Mouse (Mus musculus): ENCODE data around the gene Magoh.

Gene Magoh

GRCm38 (mm10) chr4:107889731-107890432 is 10.3 kb downstream of the Magoh start, which contains the start of gene 0610037L13Rik:
TSS of gene 0610037L13Rik (plus strand) at chr4:107889813.
- DNase-seq (ENCODE audit: low spot score): peak; percentile 91

GRCm38 (mm10) chr4:107892663-107893062 is 13.1 kb downstream of the Magoh start:
- no peak for DNase-seq (ENCODE audit: low spot score)

GRCm38 (mm10) chr4:107899211-107899927 is 19.8 kb downstream of the Magoh start:
- DNase-seq (ENCODE audit: low spot score): no peak

GRCm38 (mm10) chr4:107900206-107900605 is 20.7 kb downstream of the Magoh start:
- no peak for DNase-seq (ENCODE audit: low spot score)

- no peak for DNase-seq (ENCODE audit: low spot score)
These were observed 24.7 kb downstream of the Magoh start for GRCm38 (mm10) chr4:107904252-107904651.

GRCm38 (mm10) chr4:107906561-107906960 is 27.0 kb downstream of the Magoh start:
- no peak for DNase-seq (ENCODE audit: low spot score)

GRCm38 (mm10) chr4:107910020-107910419 is 30.5 kb downstream of the Magoh start:
- DNase-seq (ENCODE audit: low spot score): no peak

- no peak for DNase-seq (ENCODE audit: low spot score)
These were observed 40.8 kb downstream of the Magoh start for GRCm38 (mm10) chr4:107920336-107920735.

DNA sequence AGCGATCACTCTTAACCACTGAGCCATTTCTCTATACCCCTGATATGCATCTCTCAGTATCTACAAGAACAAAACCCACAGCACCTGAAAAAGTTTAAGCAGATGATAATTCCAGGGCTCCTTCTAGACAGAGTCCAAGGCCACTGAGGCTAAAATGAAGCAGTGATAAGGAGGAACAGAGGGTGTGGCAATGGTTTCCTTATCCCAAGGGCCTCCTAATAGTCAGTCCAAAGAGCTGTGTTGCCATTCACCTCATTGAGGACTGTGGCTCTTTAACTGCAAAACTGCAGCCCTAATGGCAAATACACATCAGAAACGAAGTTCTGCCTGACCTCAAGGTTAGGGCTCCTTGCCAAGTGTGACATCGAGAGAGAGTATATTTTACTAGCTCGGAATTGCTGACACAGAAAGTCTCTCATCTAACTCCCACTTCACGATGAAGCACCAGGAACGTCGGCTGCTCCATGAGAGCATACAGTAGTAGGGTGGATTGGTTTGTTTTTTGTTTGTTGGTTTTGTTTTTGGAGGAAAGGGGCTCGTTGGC is 41.7 kb downstream of the Magoh start:
- DNase-seq (ENCODE audit: low spot score): no peak

DNA sequence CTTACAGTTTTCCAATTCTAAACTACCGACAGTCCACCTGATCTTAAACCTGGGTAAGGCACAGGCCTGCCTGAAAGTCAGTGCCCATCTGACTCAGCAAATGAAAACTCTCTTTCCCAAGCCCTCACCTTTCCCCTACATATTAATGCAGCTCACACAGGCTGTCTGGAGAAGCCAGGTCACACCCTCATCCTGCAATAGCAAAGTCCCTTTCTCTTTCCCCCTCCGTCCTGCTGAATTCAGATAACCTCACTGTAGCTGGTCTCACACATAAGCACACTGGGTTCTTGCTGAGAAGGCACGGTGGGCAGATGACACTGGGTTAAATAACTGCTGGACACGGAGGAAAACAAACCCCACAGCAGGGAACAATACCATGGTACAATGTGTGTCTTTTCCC is 42.4 kb downstream of the Magoh start:
- DNase-seq (ENCODE audit: low spot score): peak; percentile 28

DNA sequence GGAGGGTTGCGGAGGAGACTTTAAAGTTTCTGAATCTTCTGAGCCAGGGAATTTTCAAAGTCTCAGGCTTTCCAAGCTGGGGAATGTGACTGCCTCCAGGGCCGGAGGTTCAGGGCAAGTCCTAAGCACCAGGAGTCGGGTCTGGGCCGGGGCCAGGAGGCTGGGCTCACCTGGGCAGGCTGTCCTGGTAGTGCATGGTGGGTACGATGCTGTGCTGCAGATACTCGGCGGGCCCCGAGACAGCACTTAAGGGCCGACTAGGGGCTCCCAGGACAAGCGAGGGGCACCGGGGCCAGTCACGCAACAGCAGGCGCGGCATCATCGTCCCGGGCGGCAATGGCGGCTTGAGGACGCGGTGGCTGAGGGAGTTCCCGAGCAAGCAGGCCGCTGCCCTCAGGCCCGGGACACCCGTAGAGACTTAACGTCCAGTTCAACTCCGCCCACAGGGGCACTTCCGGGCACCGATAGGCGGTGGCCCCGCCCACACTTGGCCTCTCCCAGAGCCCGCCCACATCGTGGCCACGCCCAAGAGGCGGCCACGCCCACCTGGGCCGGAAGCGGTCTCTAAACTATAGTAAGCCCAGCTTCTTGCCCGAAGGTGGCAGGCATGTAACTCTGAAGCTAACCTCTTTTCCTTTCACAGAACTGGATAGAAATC is 43.7 kb downstream of the Magoh start, which contains the start of gene Cpt2:
TSS of gene Cpt2 (minus strand) at position 466 of the 658 bp plus-strand sequence.
- peak; percentile 96 for DNase-seq (ENCODE audit: low spot score)

GRCm38 (mm10) chr4:107923803-107924194 is 44.2 kb downstream of the Magoh start:
- no peak for DNase-seq (ENCODE audit: low spot score)

DNA sequence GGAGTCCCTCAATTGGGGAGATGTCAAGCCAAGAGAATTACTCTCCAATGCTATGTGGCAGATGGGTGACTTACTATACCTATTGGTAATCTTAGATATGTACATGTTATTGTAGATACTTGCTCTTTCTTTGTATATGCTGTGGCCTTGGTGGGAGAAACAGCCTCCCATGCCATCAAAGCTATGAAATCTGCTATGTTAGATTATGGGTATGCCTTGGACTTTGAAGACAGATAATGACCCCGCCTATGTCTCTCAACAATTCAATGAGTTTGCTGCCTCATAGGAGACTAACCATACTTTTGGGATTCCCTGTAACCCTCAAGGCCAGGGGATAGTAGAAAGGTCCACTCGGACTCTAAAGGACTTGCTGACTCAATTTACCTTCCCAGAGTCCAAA is 48.7 kb downstream of the Magoh start:
- no peak for DNase-seq (ENCODE audit: low spot score)

- no peak for DNase-seq (ENCODE audit: low spot score)
These were observed 49.2 kb downstream of the Magoh start for GRCm38 (mm10) chr4:107928726-107929125.

DNA sequence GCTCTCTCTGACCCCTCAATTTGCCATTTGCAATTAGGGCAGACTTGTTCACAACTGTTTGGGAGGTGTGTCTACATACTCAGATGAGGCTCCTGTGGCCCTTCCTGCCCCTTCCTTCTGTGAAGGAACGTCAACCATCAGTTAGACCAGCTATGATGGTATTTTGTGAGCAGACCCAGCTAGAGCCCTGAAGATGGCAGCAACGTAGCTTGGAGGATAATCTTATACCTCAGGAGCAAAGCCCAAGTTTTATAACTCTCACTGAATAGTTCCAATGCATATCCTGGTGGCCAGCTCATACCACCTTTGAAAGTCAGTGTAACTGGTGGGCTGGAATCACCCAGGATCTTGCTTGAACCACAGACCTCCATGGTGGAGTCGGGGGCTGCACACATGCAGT is 51.9 kb downstream of the Magoh start:
- DNase-seq (ENCODE audit: low spot score): no peak

GRCm38 (mm10) chr4:107933239-107933638 is 53.7 kb downstream of the Magoh start:
- DNase-seq (ENCODE audit: low spot score): no peak

GRCm38 (mm10) chr4:107935254-107935653 is 55.7 kb downstream of the Magoh start:
- no peak for DNase-seq (ENCODE audit: low spot score)

Data from urinary bladder, postnatal 25 days (tissue).